Mouse (Mus musculus): ENCODE data around the gene Orm2. TPM values are rescaled to one million over a fixed set of nuclear protein-coding genes. Genes with fewer than 3 reads are reported as not detected.

Gene Orm2
- polyA plus RNA-seq, 1 experiment from 2014 or later, result not detected

GRCm38 (mm10) chr4:63383474-63383873 is 21.2 kb downstream of the Orm2 start:
- peak overlapping the region; percentile 55; the same call in 1 of the 2 replicates for H3K27ac ChIP-seq (ENCODE audit: low read depth)
- no peak overlapping the region for H3K4me2 ChIP-seq (ENCODE audit: low read depth, low read length)
- peaks cover 46% of the 10 kb centered on the region for H3K36me3 ChIP-seq (replicated peaks; ENCODE audit: insufficient read depth, low read length)
- 70% methylated on average over 12 of the region's 12 CpGs for WGBS (ENCODE audit: insufficient replicate concordance)
- no peak for TF ChIP-seq CTCF (IDR thresholded peaks at IDR 0.05; ENCODE audit: low read depth)
- TF ChIP-seq EP300 (IDR thresholded peaks at IDR 0.05; ENCODE audit: low read depth), result no peak
- H3K9ac ChIP-seq (replicated peaks), result no peak overlapping the region
- peaks cover 24% of the 10 kb centered on the region for H3K4me1 ChIP-seq (ENCODE audit: insufficient read depth)
- H3K4me3 ChIP-seq (ENCODE audit: low read depth, low read length), result no peak overlapping the region
- ATAC-seq, result peak; percentile 35
- no peaks in the 10 kb centered on the region for H3K9me3 ChIP-seq (ENCODE audit: low read length)
- DNase-seq, result no peak
- H3K27me3 ChIP-seq (ENCODE audit: insufficient read depth, low read length), result no peaks in the 10 kb centered on the region

DNA sequence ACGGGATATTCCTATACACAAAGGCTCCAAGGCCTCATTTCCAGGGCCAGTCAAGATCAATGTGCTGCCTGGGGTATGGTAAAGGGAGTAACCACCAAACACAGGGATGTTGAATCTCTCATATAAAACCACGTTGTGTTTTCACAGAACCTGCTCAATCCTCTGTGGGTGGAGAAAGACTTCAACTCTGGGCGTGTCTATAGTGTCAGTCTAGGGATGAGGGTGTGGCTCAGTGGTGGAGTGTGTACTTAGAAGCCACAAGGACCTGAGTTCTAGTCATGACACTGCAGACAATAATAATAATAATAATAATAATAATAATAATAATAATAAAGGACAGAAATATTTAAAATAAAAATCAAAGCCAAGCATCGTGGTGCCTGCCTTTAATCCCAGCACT is 22.0 kb downstream of the Orm2 start:
- DNase-seq (no peak), ATAC-seq (no peak)
- Histone ChIP-seq H3K9me3 (ENCODE audit: low read length) (no peaks in the 10 kb centered on the region), H3K4me2 (ENCODE audit: low read depth, low read length) (no peak overlapping the region), H3K36me3 (replicated peaks; ENCODE audit: insufficient read depth, low read length) (peaks cover 40% of the 10 kb centered on the region), H3K4me1 (ENCODE audit: insufficient read depth) (peaks cover 26% of the 10 kb centered on the region), H3K27ac (ENCODE audit: low read depth) (peak overlapping the region; percentile 55), H3K27me3 (ENCODE audit: insufficient read depth, low read length) (no peaks in the 10 kb centered on the region), H3K9ac (replicated peaks) (no peak overlapping the region), H3K4me3 (ENCODE audit: low read depth, low read length) (no peak overlapping the region)
- TF ChIP-seq CTCF (IDR thresholded peaks at IDR 0.05; ENCODE audit: low read depth) (no peak), EP300 (IDR thresholded peaks at IDR 0.05; ENCODE audit: low read depth) (no peak)
- WGBS (ENCODE audit: insufficient replicate concordance), result 81% methylated on average over 4 of the region's 4 CpGs

- WGBS (ENCODE audit: insufficient replicate concordance), result 87% methylated on average over 3 of the region's 3 CpGs
- Histone ChIP-seq H3K4me2 (ENCODE audit: low read depth, low read length) (no peak overlapping the region), H3K4me1 (ENCODE audit: insufficient read depth) (peaks cover 34% of the 10 kb centered on the region), H3K27me3 (ENCODE audit: insufficient read depth, low read length) (no peaks in the 10 kb centered on the region), H3K27ac (ENCODE audit: low read depth) (peak overlapping the region; percentile 46), H3K9ac (replicated peaks) (no peak overlapping the region), H3K4me3 (ENCODE audit: low read depth, low read length) (no peak overlapping the region), H3K9me3 (ENCODE audit: low read length) (no peaks in the 10 kb centered on the region), H3K36me3 (replicated peaks; ENCODE audit: insufficient read depth, low read length) (peaks cover 37% of the 10 kb centered on the region)
- no peak for ATAC-seq
- no peak for TF ChIP-seq EP300 (IDR thresholded peaks at IDR 0.05; ENCODE audit: low read depth)
- TF ChIP-seq CTCF (IDR thresholded peaks at IDR 0.05; ENCODE audit: low read depth), result no peak
- no peak for DNase-seq
Observed at GRCm38 (mm10) chr4:63385253-63385652, 23.0 kb downstream of the Orm2 start.

- Histone ChIP-seq H3K36me3 (replicated peaks; ENCODE audit: insufficient read depth, low read length) (peaks cover 42% of the 10 kb centered on the region), H3K9ac (replicated peaks) (no peak overlapping the region), H3K4me3 (ENCODE audit: low read depth, low read length) (peak overlapping the region; percentile 4; the same call in 1 of the 2 replicates), H3K9me3 (ENCODE audit: low read length) (no peaks in the 10 kb centered on the region), H3K4me2 (ENCODE audit: low read depth, low read length) (peak overlapping the region; percentile 49; the same call in 1 of the 2 replicates), H3K4me1 (ENCODE audit: insufficient read depth) (peaks cover 38% of the 10 kb centered on the region), H3K27me3 (ENCODE audit: insufficient read depth, low read length) (no peaks in the 10 kb centered on the region), H3K27ac (ENCODE audit: low read depth) (peak overlapping the region; percentile 71)
- WGBS (ENCODE audit: insufficient replicate concordance), result 40% methylated on average over 11 of the region's 11 CpGs
- ATAC-seq, result peak; percentile 18; the same call in 1 of the 2 replicates
- DNase-seq, result no peak
- no peak for TF ChIP-seq CTCF (IDR thresholded peaks at IDR 0.05; ENCODE audit: low read depth)
- no peak for TF ChIP-seq EP300 (IDR thresholded peaks at IDR 0.05; ENCODE audit: low read depth)
Observed at GRCm38 (mm10) chr4:63385784-63386183, 23.5 kb downstream of the Orm2 start.

DNA sequence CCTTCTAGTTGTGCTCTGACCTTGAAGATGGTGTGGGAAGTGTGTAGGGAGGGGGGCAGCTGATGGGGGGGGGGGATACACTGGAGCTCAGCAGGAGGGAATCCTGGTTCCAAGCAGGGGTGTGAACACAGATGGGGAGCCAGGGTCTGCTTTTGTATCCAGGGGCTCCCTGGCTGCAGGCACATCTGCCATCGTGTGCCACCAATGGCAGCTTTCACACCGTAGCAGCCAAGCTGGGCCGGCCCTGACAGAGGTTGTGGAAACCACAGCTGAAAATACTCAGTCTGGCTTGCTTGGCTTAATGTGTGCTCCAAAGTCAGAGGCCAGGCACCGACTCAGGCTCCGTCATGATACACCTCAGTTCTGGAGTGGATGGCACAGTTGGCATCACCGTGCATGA is 25.8 kb downstream of the Orm2 start:
- Histone ChIP-seq H3K9me3 (ENCODE audit: low read length) (no peaks in the 10 kb centered on the region), H3K36me3 (replicated peaks; ENCODE audit: insufficient read depth, low read length) (peaks cover 29% of the 10 kb centered on the region), H3K27ac (ENCODE audit: low read depth) (no peak overlapping the region), H3K4me1 (ENCODE audit: insufficient read depth) (peaks cover 36% of the 10 kb centered on the region), H3K4me3 (ENCODE audit: low read depth, low read length) (no peak overlapping the region), H3K27me3 (ENCODE audit: insufficient read depth, low read length) (no peaks in the 10 kb centered on the region), H3K9ac (replicated peaks) (no peak overlapping the region), H3K4me2 (ENCODE audit: low read depth, low read length) (no peak overlapping the region)
- ATAC-seq (no peak), DNase-seq (no peak)
- TF ChIP-seq EP300 (IDR thresholded peaks at IDR 0.05; ENCODE audit: low read depth) (no peak), CTCF (IDR thresholded peaks at IDR 0.05; ENCODE audit: low read depth) (no peak)
- WGBS (ENCODE audit: insufficient replicate concordance), result 89% methylated on average over 6 of the region's 6 CpGs

DNA sequence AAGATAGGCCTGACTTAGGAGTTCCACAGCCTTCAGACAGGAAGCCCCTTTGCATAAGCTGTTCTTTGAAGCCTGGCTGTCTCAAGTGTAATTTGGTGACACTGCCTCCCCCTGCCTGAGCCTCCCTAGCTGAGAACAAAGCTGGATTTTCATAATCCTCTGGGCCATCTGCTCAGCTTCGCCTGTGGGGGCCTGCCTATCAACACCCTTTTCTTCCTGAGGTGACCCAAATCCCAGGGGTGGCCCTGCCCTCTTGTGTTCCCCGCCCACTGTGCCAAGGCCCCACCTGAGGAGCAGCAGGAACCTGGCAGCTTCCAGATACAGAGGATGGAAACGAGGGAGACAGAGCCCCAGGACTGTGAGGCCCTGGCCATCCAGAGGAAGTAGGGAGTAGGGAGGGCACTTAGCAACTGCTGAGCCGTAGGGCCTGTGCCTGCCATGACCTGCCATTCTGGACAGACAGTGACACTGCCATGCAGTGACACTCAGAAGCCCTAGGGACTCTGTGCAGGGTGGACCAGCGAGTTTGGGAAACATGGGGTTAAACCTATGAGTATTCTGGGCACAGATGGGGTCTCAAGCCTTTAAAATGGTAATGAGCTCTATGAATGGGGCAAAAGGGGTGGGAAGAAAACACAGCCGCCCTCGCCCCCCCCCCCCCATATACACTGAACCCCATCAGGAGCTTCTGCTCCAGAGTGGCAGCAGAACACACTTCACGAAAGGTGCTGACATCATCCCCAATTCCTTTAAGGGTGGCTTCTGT is 27.1 kb downstream of the Orm2 start:
- Histone ChIP-seq H3K36me3 (replicated peaks; ENCODE audit: insufficient read depth, low read length) (peaks cover 21% of the 10 kb centered on the region), H3K4me2 (ENCODE audit: low read depth, low read length) (no peak overlapping the region; the same call in 1 of the 2 replicates), H3K9ac (replicated peaks) (no peak overlapping the region), H3K27me3 (ENCODE audit: insufficient read depth, low read length) (no peaks in the 10 kb centered on the region), H3K4me1 (ENCODE audit: insufficient read depth) (peaks cover 26% of the 10 kb centered on the region), H3K4me3 (ENCODE audit: low read depth, low read length) (no peak overlapping the region), H3K27ac (ENCODE audit: low read depth) (peak overlapping the region; percentile 52), H3K9me3 (ENCODE audit: low read length) (no peaks in the 10 kb centered on the region)
- WGBS (ENCODE audit: insufficient replicate concordance), result 48% methylated on average over 8 of the region's 8 CpGs
- TF ChIP-seq CTCF (IDR thresholded peaks at IDR 0.05; ENCODE audit: low read depth), result no peak
- no peak for TF ChIP-seq EP300 (IDR thresholded peaks at IDR 0.05; ENCODE audit: low read depth)
- ATAC-seq (peak; percentile 33), DNase-seq (no peak)

Measured in liver, postnatal 0 days (tissue).